Mouse (Mus musculus): Measurements from ENCODE around the gene Zfp597.
"Not testable (repeated sequence)": the region's sequence is repeated elsewhere in the genome, so short reads cannot be mapped to it uniquely, and the experiment has no call there.

The Zfp597 gene

DNA sequence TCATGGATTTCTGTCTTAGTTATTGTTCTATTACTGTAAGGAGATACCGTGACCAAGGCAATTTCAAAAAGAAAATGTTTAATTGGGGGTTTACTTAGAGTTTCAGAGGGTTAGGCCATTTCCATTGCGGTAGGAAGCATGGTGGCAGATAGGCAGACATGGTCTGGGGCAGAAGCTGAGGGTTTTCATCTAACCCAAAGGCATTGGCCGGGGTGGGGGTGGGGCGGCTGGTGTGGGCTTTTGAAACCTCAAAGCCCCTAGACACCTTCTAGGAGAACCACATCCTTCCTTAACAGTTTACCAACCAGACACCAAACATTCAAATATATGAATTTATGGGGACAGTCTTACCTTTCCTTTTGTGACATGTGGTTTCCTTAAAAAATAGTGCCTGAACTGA lies 25.1 kb downstream of the Zfp597 start:
- no peak for DNase-seq (ENCODE audit: low read depth in 1 of 2, low spot score in 2 of 2)

DNA sequence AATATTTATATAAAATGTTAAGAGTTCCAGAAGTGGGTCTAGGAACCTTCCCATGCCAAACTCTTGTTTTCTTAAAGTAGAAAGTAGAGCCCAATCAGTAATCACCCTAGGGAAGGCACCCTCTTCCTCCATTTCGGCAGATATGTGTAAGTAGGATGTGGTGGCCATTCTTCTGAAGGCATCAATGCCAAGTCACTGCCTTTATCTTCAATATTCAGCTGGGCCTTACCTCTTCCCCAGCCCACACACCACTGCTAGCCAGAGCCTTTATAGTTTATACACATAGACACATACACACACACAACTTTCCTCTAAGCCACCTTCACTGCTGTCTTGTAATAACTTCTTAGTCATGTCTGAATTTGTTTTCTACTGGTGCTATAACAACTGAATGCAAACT lies 28.6 kb downstream of the Zfp597 start:
- DNase-seq (ENCODE audit: low read depth in 1 of 2, low spot score in 2 of 2), result no peak

DNA sequence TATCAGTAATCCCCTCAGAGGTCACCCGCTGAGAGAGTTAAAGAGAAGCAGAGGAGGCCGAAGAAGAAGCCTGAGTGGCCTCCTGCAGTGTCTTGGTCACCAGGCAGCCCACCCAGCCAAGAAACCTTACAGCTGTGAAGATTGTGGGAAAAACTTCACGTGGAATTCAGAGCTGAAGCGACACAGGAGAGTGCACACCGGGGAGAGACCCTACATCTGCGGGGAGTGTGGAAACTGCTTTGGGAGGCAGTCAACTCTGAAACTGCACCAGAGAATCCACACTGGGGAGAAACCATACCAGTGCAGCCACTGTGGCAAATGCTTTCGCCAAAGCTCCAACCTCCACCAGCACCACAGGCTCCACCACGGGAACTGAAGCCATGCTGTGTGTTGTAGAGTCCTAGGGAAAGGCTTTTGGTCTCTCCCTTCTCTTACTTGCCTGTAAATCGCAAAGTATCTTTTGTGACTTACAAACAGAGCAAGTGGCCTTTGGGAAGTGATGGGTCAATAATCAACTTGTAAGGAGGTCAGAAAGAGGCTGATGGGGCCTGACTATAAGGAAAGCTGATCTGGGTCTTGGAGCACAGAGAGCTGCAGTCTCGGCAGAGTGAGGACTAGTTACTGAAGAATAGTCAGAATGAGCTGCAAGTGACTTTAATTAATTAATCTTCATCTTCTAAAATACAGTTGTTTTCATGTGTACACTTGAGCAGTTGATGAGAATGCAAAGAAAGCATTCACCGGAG lies 29.8 kb downstream of the Zfp597 start:
- no peak for DNase-seq (ENCODE audit: low read depth in 1 of 2, low spot score in 2 of 2)

DNA sequence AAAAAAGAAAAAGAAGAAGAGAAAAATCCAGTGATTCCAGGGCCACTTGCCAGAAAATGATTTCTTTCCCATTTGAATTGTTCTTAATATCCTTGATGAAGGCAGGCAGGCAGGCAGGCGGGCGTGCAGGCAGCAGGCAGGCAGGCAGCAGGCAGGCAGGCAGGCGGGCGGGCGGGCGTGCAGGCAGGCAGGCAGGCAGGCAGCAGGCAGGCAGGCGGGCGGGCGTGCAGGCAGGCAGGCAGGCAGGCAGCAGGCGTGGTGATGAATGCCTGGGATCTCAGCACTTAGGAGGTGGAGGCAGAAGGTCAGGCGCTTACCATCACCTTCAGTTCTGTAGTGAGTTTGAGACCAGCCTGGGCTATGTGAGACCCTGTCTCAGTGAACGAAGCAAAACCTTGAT lies 31.8 kb downstream of the Zfp597 start:
- no peak for DNase-seq (ENCODE audit: low read depth in 1 of 2, low spot score in 2 of 2)

DNA sequence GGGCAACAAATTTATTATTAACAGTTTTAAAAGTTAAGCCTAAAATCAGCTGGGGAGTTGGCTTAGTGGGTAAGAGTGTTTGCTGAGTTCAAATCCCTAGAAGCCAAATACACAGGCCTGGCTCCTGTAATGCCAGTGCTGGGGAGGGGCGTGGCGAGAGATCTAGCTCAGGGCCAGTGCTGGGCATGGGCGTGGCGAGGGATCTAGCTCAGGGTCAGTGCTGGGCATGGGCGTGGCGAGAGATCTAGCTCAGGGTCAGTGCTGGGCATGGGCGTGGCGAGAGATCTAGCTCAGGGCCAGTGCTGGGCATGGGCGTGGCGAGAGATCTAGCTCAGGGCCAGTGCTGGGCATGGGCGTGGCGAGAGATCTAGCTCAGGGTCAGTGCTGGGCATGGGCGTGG lies 33.1 kb downstream of the Zfp597 start:
- not testable (repeated sequence) for DNase-seq (ENCODE audit: low read depth in 1 of 2, low spot score in 2 of 2)

DNA sequence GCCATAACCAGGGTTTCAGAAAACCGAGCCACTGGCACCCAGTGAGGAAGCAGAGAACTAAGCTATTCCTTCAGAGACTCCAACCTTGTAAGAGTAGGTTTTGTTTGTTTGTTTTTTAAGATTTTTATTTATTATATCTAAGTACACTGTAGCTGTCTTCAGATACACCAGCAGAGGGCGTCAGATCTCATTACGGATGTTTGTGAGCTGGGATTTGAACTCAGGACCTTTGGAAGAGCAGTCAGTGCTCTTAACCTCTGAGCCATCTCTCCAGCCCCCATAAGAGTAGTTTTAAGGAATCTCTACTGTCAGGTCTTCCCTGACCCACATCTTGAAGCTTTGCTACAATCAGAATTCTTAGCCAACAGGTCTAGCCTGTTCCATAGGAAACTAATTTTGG lies 35.9 kb downstream of the Zfp597 start:
- no peak for DNase-seq (ENCODE audit: low read depth in 1 of 2, low spot score in 2 of 2)

DNA sequence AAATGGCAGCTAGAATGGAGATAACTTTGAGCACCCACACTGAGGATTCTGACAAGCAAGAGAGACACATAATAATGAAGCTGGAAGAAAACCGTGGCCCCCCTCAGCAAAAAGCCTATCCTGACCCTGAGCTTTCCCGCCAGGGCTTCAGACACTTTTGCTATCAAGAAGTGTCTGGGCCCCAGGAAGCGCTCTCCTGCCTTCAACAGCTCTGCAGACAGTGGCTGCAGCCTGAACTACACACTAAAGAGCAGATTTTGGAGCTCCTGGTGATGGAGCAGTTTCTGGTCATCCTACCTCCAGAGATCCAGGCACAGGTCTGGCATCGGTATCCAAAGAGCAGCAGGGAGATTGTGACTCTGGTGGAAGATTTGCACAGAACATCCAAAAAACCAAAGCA lies 36.5 kb downstream of the Zfp597 start:
- DNase-seq (ENCODE audit: low read depth in 1 of 2, low spot score in 2 of 2), result no peak

DNA sequence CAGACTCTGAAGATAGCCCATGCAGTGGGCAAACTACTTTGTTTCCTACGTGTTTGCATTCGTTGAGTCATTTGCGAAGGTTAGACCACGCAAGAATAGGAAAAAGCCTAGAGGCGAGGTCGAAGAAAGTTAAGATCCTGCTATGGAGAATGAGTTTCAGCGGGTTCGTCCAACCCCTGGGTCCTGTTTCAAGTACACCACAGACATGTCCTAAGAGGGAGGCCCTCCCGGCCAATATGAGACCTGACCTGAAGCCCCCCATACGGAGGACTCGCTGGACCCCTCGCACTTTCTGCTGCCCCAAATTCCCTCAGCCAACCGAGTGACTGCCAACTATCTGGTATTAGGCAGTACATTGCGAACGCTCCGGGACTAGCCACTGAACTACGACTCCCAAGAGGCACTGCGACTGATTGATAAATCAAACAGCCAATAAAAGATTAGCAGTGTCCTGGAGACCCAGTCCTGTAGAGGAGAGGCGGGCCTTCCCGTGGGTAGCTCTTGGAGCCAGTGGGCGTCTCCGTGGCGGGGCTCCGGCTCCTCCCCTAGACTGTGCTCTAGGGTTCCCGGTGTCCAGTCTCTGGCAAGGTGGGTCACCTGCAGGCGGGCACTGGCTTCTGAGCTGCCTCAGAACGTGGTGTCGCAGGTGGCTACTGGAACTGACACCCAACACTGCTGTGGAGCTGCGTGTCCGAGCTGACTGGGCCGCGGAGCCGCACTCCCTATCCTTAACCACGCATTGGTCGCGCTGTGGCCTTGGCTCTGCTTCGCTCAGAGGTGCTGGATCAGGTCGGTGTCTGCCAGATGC lies 37.4 kb downstream of the Zfp597 start, which contains the start of gene Zfp174:
Gene Zfp174, plus strand, starts transcription at position 558 of the 808 bp plus-strand sequence.
- peak; percentile 75 to 82 for DNase-seq (ENCODE audit: low read depth in 1 of 2, low spot score in 2 of 2)

DNA sequence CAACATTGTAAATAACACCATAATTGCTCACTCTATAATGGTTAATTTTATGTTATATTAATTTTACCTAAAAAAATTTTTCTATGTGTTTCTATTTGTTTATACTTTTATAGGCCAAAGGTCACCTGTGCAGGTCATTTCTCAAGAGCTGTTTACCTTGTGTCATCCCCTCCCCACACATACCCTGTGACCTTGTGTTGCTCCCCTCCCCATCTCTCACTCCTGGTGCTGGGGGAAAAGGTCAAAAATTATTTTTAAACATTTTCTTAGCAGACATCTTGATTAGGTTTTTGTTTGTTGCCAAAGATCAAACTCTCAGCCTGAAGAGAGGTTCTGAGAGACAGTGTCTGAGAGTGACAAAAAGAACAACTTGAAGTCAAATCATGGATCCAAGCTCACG lies 40.6 kb downstream of the Zfp597 start:
- no peak for DNase-seq (ENCODE audit: low read depth in 1 of 2, low spot score in 2 of 2)

DNA sequence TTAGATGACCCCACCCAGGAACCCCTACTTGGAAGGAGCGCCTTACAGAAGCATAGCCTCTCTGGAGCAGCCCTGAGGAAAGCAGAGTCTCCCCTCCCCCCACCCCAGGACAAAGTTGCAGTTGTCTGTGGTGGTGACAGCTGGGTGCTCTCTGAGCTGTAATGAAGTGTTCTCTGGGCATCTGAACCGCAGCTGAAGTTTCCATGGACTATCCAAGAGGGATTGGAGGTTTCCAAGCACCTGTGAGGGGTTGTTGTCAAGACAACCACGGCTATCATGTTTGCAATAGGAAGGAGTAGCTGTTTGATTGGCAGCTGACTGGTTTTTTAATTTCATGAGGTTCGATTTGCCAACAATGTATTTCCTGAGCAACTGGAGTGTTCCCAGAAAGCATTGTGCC lies 41.4 kb downstream of the Zfp597 start:
- DNase-seq (ENCODE audit: low read depth in 1 of 2, low spot score in 2 of 2), result no peak

DNA sequence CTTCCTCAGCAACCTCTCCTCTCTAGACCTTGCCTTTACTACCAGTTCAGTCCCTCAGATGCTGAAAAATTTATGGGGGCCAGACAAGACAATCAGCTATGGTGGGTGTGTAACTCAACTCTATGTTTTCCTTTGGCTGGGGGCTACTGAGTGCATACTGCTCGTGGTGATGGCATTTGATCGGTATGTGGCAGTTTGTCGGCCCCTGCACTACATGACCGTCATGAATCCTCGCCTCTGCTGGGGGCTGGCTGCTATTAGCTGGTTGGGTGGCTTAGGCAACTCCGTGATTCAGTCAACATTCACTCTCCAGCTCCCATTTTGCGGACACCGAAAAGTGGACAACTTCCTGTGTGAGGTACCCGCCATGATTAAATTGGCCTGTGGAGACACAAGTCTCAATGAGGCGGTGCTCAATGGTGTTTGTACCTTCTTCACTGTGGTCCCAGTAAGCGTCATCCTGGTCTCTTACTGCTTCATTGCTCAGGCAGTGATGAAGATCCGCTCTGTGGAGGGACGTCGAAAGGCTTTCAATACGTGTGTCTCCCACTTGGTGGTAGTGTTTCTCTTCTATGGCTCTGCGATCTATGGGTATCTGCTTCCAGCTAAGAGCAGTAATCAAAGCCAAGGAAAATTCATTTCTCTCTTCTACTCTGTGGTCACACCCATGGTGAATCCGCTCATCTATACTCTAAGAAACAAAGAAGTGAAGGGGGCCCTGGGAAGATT lies 45.0 kb downstream of the Zfp597 start:
- DNase-seq (ENCODE audit: low read depth in 1 of 2, low spot score in 2 of 2), result no peak

DNA sequence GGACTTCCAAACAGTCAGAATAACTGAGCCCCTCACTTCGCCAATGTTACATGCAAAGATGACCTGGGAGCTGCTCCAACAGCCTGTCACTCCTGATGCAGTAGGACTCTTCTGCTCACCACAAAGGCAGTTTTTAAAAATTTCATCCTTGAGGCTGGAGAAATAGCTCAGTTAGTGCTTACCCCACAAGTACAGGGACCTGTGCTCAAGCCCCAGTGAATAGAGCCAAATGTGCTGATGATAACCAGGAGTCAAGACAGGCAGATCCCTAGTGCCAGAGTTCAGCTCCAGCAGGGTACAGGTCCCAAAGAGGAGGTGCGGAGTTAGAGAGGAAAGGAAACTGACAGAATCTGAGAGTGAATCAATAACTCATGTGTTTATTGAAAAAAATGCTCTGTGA lies 48.9 kb downstream of the Zfp597 start:
- DNase-seq (ENCODE audit: low read depth in 1 of 2, low spot score in 2 of 2), result no peak

DNA sequence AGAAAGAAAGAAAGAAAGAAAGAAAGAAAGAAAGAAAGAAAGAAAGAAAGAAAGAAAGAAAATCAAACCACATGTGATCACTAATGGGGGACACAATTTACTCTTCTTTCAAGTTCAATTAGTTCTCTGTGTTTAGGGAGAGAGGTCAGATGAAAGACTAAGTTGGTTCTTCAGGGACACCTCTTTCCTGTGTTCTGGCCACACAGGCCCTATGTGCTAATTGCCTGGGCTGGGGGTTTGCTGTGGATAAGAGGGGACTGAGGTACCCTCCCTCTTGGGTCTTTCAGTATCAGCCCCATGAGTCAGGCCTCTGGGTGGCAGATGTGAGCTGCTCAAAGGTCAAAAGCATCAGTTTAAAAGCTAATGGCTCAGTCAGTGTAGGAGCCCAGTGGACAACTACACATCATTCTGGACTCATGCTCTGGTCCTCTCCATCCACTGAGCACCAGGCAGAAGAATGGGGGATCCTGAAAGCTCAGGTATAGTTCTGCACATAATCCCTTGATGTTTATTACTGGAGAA lies 53.7 kb downstream of the Zfp597 start, which contains the start of gene Olfr15:
Gene Olfr15, plus strand, starts transcription at position 291 of the 522 bp plus-strand sequence.
- no peak for DNase-seq (ENCODE audit: low read depth in 1 of 2, low spot score in 2 of 2)

DNA sequence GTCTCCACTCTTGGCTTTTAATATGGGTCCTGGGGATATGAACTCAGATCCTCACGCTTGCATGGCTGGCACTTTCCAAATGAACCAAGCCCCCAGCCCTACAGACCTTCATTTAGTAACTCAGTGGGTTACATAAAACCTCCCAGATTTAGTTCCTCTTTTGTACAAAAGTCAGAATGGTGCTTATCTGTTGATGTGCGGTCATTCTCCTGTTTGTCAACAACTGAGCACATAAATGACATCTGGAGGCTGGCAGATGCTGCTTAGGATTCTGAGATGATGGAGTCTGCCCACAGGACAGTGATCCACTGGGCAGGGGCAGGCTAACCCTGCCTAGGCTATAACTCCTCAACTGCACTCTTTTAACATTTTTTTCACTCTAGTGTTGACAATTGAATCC lies 54.6 kb downstream of the Zfp597 start:
- no peak for DNase-seq (ENCODE audit: low read depth in 1 of 2, low spot score in 2 of 2)

DNA sequence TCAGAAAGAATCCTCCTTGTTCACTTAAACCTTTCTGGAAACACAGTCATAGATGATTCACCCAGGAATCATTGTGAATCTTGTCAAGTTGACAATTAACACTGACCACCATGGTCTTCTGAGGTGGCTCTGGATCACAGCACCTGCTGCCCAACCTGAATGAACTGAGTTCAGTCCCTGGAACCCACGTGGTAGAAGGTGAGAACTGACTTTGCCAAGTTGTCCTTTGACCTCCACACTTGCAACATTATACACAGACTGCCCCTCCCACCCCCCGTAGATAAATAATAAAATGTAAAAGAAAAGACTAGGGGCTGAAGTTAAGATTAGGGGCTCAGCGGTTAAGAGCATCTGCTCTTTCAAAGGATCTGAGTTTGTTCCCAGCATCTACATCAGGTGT lies 56.3 kb downstream of the Zfp597 start:
- DNase-seq (ENCODE audit: low read depth in 1 of 2, low spot score in 2 of 2), result no peak

DNA sequence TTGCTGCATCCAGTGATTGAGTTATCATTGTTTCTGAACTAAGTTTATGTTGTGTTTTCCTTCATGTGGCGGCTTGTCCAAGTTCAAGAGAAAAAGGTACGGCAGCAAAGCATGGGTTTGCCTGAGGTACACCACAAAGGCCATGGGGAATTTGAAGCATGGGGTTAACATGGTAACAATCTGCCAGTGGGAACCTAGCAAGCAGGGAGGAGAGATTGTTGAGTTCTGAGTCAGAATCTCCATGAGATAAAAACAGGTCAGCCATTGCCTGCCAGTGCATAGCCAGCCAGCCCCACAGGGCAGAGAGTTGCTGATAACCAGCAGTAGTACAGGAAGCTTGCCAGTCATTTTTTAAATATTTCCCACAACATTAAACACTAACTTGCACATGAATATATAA lies 64.2 kb downstream of the Zfp597 start:
- no peak for DNase-seq (ENCODE audit: low read depth in 1 of 2, low spot score in 2 of 2)

DNA sequence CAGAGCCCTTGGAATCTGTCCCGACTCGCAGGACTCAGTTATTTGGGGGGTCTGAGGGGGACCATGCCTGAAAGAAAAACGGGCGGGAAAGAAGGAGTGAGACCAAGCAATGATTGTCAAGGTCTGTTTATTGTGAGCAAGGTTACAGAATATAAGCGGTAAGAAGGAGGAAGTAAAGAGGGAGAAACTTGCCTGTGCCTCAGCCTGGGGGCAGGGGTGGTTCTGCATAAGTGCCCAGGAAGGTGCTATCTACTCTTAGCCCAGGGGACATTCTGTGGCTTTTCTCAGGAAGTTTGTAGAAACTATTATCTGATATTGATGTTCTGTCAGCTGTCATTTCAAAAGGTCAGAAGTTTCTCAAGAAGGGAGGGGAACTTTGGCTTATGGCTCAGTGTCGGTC lies 69.7 kb downstream of the Zfp597 start:
- not testable (repeated sequence) for DNase-seq (ENCODE audit: low read depth in 1 of 2, low spot score in 2 of 2)
